Mouse (Mus musculus): ENCODE data around the gene Dok3.

- TF ChIP-seq CTCF (conservative IDR thresholded peaks at IDR 0.05; ENCODE audit: insufficient read depth, insufficient read length, low read depth, low read length) (no peak), POLR2A (IDR thresholded peaks at IDR 0.05; ENCODE audit: low read depth, low read length) (no peak)
These were observed 18.8 kb downstream of the Dok3 start for GRCm38 (mm10) chr13:55510332-55510667.
